Mouse (Mus musculus): Measurements from ENCODE around the gene Rpap3.

- no peak for TF ChIP-seq POLR2A (IDR thresholded peaks at IDR 0.05; ENCODE audit: low read depth, low read length)
- TF ChIP-seq CTCF (conservative IDR thresholded peaks at IDR 0.05; ENCODE audit: insufficient read depth, insufficient read length, low read depth, low read length), result no peak
Measured at GRCm38 (mm10) chr15:97743210-97743609, 37.6 kb upstream of the Rpap3 start.

Data from kidney, adult 2 months (tissue).